ENCODE assay signal across 20 mouse cellular contexts in genomic region chr19:11244230-11244629, GRCm38 (mm10). TPM values are rescaled to one million over a fixed set of nuclear protein-coding genes. Genes with fewer than 3 reads are reported as not detected.
DNase-seq lines count a peak whose midpoint lies in the region; ATAC-seq and TF ChIP-seq lines count a peak whose summit lies in the region.
"Had no signal": no experiment of that assay in that cellular context is flagged by ENCODE, and none has a peak within 500 bp of the region (broad histone marks: within the 10 kb centered on the region; RNA-seq: fewer than 3 reads in every experiment).

No protein-coding gene starts in this region.

- no peak for TF ChIP-seq CTCF in heart, adult 2 months (IDR thresholded peaks at IDR 0.05)
- TF ChIP-seq CTCF in spleen, adult 2 months (IDR thresholded peaks at IDR 0.05; ENCODE audit: extremely low read depth, insufficient read depth, insufficient read length, insufficient replicate concordance), result no peak
- TF ChIP-seq CTCF in lung, postnatal 0 days (IDR thresholded peaks at IDR 0.05), result no peak
- TF ChIP-seq CTCF in small intestine, adult 2 months (IDR thresholded peaks at IDR 0.05; ENCODE audit: extremely low read depth, insufficient read length, insufficient replicate concordance, low read depth, low read length), result no peak

- no peak overlapping the region for H3K27ac ChIP-seq in heart, adult 2 months
- H3K27ac ChIP-seq in spleen, adult 2 months (ENCODE audit: insufficient read depth, low read length), result peak overlapping the region; percentile 58
- no peak overlapping the region for H3K27ac ChIP-seq in lung, postnatal 0 days (ENCODE audit: low read length)
- peak overlapping the region; percentile 62; the same call in 1 of the 2 replicates for H3K27ac ChIP-seq in small intestine, adult 2 months (ENCODE audit: insufficient read depth, low read depth, low read length)
- H3K27ac ChIP-seq: forebrain, embryonic 12.5 days; hindbrain, embryonic 14.5 days; kidney, embryonic 15.5 days; neural tube, embryonic 12.5 days had no signal

- H3K4me2 ChIP-seq in lung, postnatal 0 days (replicated peaks; ENCODE audit: low read depth, low read length), result no peak overlapping the region
- H3K4me2 ChIP-seq: forebrain, embryonic 12.5 days; hindbrain, embryonic 14.5 days; kidney, embryonic 15.5 days; midbrain, embryonic 11.5 days; neural tube, embryonic 12.5 days had no signal

- TF ChIP-seq EP300 in heart, adult 2 months (IDR thresholded peaks at IDR 0.05; ENCODE audit: insufficient read depth, low read depth, low read length), result no peak
- no peak for TF ChIP-seq EP300 in lung, postnatal 0 days (IDR thresholded peaks at IDR 0.05)

- no peaks in the 10 kb centered on the region for H3K27me3 ChIP-seq in heart, adult 2 months (ENCODE audit: control insufficient read depth, insufficient read depth, low read length)
- no peaks in the 10 kb centered on the region for H3K27me3 ChIP-seq in spleen, adult 2 months (ENCODE audit: control insufficient read depth, insufficient read depth, low read length)
- no peaks in the 10 kb centered on the region for H3K27me3 ChIP-seq in lung, postnatal 0 days (replicated peaks; ENCODE audit: insufficient read depth, low read length)
- no peaks in the 10 kb centered on the region for H3K27me3 ChIP-seq in small intestine, adult 2 months (ENCODE audit: control insufficient read depth, insufficient read depth, low read length)
- H3K27me3 ChIP-seq: forebrain, embryonic 12.5 days; kidney, embryonic 15.5 days; neural tube, embryonic 12.5 days had no signal

- TF ChIP-seq POLR2A in heart, adult 2 months (IDR thresholded peaks at IDR 0.05; ENCODE audit: insufficient read depth, low read depth, low read length), result 0 out of 2 replicates have a peak, but pooled peaks have one; percentile 23
- TF ChIP-seq POLR2A in spleen, adult 2 months (IDR thresholded peaks at IDR 0.05; ENCODE audit: low read depth, low read length), result no peak
- no peak for TF ChIP-seq POLR2A in small intestine, adult 2 months (IDR thresholded peaks at IDR 0.05; ENCODE audit: low read depth, low read length)

- no peaks in the 10 kb centered on the region for H3K9me3 ChIP-seq in lung, postnatal 0 days (ENCODE audit: low read length)
- H3K9me3 ChIP-seq: forebrain, embryonic 12.5 days; kidney, embryonic 15.5 days; neural tube, embryonic 12.5 days had no signal

- H3K9ac ChIP-seq in heart, adult 2 months (ENCODE audit: low read depth, low read length), result no peak overlapping the region
- H3K9ac ChIP-seq in lung, postnatal 0 days (replicated peaks; ENCODE audit: low read depth), result no peak overlapping the region
- H3K9ac ChIP-seq: forebrain, embryonic 12.5 days; hindbrain, embryonic 14.5 days; kidney, embryonic 15.5 days; neural tube, embryonic 12.5 days had no signal

- intact Hi-C loops in heart, adult 2 months (cut with DNase I), result no loop called here
- intact Hi-C loops in heart, postnatal 14 days (cut with DNase I), result no loop called here

- DNase-seq in heart, adult 2 months, result peak in 1 of 2 experiments; percentile 39
- DNase-seq in heart, postnatal 14 days, result no peak
- DNase-seq in spleen, adult 2 months (ENCODE audit: low read depth in 1 of 2, low spot score in 2 of 2), result peak; percentile 36 to 59
- no peak for DNase-seq in spleen, adult 12 weeks (ENCODE audit: low spot score)
- DNase-seq in lung, postnatal 0 days (ENCODE audit: low spot score), result peak; percentile 20
- DNase-seq in left cerebral cortex, adult 8-10 months (ENCODE audit: low spot score in 2 of 2), result no peak
- no peak for DNase-seq in adipocyte (ENCODE audit: low spot score)
- DNase-seq: adrenal gland, adult 8-10 months; cerebellum, adult 11-12 months; gastrocnemius, postnatal 25 days; liver had no signal

- no peaks in the 10 kb centered on the region for H3K36me3 ChIP-seq in heart, adult 2 months (ENCODE audit: control insufficient read depth, insufficient read depth, low read length)
- H3K36me3 ChIP-seq in spleen, adult 2 months (ENCODE audit: control insufficient read depth, insufficient read depth, low read length), result no peaks in the 10 kb centered on the region
- no peaks in the 10 kb centered on the region for H3K36me3 ChIP-seq in lung, postnatal 0 days (ENCODE audit: insufficient read depth, low read length)
- no peaks in the 10 kb centered on the region for H3K36me3 ChIP-seq in small intestine, adult 2 months (ENCODE audit: control insufficient read depth, insufficient read depth, low read length)
- H3K36me3 ChIP-seq: forebrain, embryonic 12.5 days; kidney, embryonic 15.5 days; neural tube, embryonic 12.5 days had no signal

- ATAC-seq in lung, postnatal 0 days, result no peak; the same call in 1 of the 2 replicates

- no peaks in the 10 kb centered on the region for H3K79me2 ChIP-seq in heart, adult 2 months (replicated peaks; ENCODE audit: control insufficient read depth, insufficient read depth, low read length)

- H3K4me3 ChIP-seq in heart, adult 2 months, result no peak overlapping the region
- no peak overlapping the region for H3K4me3 ChIP-seq in spleen, adult 2 months (ENCODE audit: extremely low read depth, insufficient read depth, insufficient read length)
- H3K4me3 ChIP-seq in lung, postnatal 0 days (ENCODE audit: low read depth, low read length), result no peak overlapping the region
- no peak overlapping the region for H3K4me3 ChIP-seq in small intestine, adult 2 months (ENCODE audit: low read depth, low read length)
- H3K4me3 ChIP-seq: forebrain, embryonic 12.5 days; kidney, embryonic 15.5 days; neural tube, embryonic 12.5 days had no signal

- peaks cover 1% of the 10 kb centered on the region; the same call in 1 of the 2 replicates for H3K4me1 ChIP-seq in heart, adult 2 months (ENCODE audit: control insufficient read depth, insufficient read depth, low read length)
- H3K4me1 ChIP-seq in spleen, adult 2 months (ENCODE audit: control insufficient read depth, insufficient read depth, insufficient read length), result peaks cover 7% of the 10 kb centered on the region
- H3K4me1 ChIP-seq in lung, postnatal 0 days (ENCODE audit: insufficient read depth, low read depth, low read length), result no peaks in the 10 kb centered on the region
- H3K4me1 ChIP-seq in small intestine, adult 2 months (ENCODE audit: control insufficient read depth, insufficient read depth, insufficient read length, low read length), result no peaks in the 10 kb centered on the region
- H3K4me1 ChIP-seq: forebrain, embryonic 12.5 days; kidney, embryonic 15.5 days; neural tube, embryonic 12.5 days had no signal

RNA-seq across cellular contexts. Expression of gene Ms4a12, which starts 12.0 kb away (rescaled TPM):
- total RNA-seq in heart, adult 2 months (2021), result not detected
- polyA plus RNA-seq in heart, adult 2 months (2012; rRNA removed), result not detected in 2 replicates
- not detected for total RNA-seq in heart, postnatal 14 days (2021)
- polyA plus RNA-seq in spleen, adult 2 months (2012; rRNA removed), result not detected in 2 replicates
- not detected in 2 replicates for polyA plus RNA-seq in lung, postnatal 0 days (2015; fragmentation: Nextera tagmentation; extraction: Ambion mirVana)
- polyA plus RNA-seq in small intestine, adult 2 months (2012; rRNA removed), result 4.1 and 5.8 TPM in 2 replicates
- not detected for total RNA-seq in left cerebral cortex, adult 8-10 months (2022)
- total RNA-seq: gastrocnemius, postnatal 25 days; left cerebral cortex, adult 18-20 months had no signal
- polyA plus RNA-seq: forebrain, embryonic 12.5 days; hindbrain, embryonic 14.5 days; kidney, embryonic 15.5 days; midbrain, embryonic 11.5 days; neural tube, embryonic 12.5 days; urinary bladder, adult 2 months had no signal

RNA-seq across cellular contexts. Expression of gene Ms4a1, which starts 21.8 kb away (rescaled TPM):
- total RNA-seq in heart, adult 2 months (2021), result under 1 TPM; 0.47 to 0.73 TPM
- 0.50 and 1.1 TPM in 2 replicates for polyA plus RNA-seq in heart, adult 2 months (2012; rRNA removed)
- under 1 TPM; 0.59 to 0.74 TPM for total RNA-seq in heart, postnatal 14 days (2021)
- polyA plus RNA-seq in spleen, adult 2 months (2012; rRNA removed), result 28.9 and 38.4 TPM in 2 replicates
- polyA plus RNA-seq in lung, postnatal 0 days (2015; fragmentation: Nextera tagmentation; extraction: Ambion mirVana), result 0.91 and 1.6 TPM in 2 replicates
- 0.14 and 0.52 TPM in 2 replicates for polyA plus RNA-seq in small intestine, adult 2 months (2012; rRNA removed)
- not detected for total RNA-seq in left cerebral cortex, adult 8-10 months (2022)
- total RNA-seq: gastrocnemius, postnatal 25 days; left cerebral cortex, adult 18-20 months had no signal
- polyA plus RNA-seq: forebrain, embryonic 12.5 days; hindbrain, embryonic 14.5 days; kidney, embryonic 15.5 days; midbrain, embryonic 11.5 days; neural tube, embryonic 12.5 days; stomach, embryonic 16.5 days had no signal

RNA-seq across cellular contexts. Expression of gene Ms4a5, which starts 39.4 kb away (rescaled TPM):
- total RNA-seq in heart, adult 2 months (2021), result not detected
- polyA plus RNA-seq in heart, adult 2 months (2012; rRNA removed), result not detected in 2 replicates
- total RNA-seq in heart, postnatal 14 days (2021), result not detected
- polyA plus RNA-seq in spleen, adult 2 months (2012; rRNA removed), result not detected in 2 replicates
- not detected in 2 replicates for polyA plus RNA-seq in lung, postnatal 0 days (2015; fragmentation: Nextera tagmentation; extraction: Ambion mirVana)
- polyA plus RNA-seq in small intestine, adult 2 months (2012; rRNA removed), result not detected in 2 replicates
- not detected for total RNA-seq in left cerebral cortex, adult 8-10 months (2022)
- total RNA-seq: adrenal gland, adult 8-10 months; gastrocnemius, postnatal 25 days; left cerebral cortex, adult 18-20 months had no signal
- polyA plus RNA-seq: forebrain, embryonic 12.5 days; hindbrain, embryonic 14.5 days; kidney, embryonic 15.5 days; midbrain, embryonic 11.5 days; neural tube, embryonic 12.5 days; stomach, embryonic 16.5 days; urinary bladder, adult 2 months had no signal

RNA-seq across cellular contexts. Expression of gene Ms4a13, which starts 47.7 kb away (rescaled TPM):
- not detected for total RNA-seq in heart, adult 2 months (2021)
- polyA plus RNA-seq in heart, adult 2 months (2012; rRNA removed), result not detected in 2 replicates
- not detected for total RNA-seq in heart, postnatal 14 days (2021)
- polyA plus RNA-seq in spleen, adult 2 months (2012; rRNA removed), result not detected in 2 replicates
- polyA plus RNA-seq in lung, postnatal 0 days (2015; fragmentation: Nextera tagmentation; extraction: Ambion mirVana), result not detected in 2 replicates
- not detected in 2 replicates for polyA plus RNA-seq in small intestine, adult 2 months (2012; rRNA removed)
- total RNA-seq in left cerebral cortex, adult 8-10 months (2022), result not detected
- total RNA-seq: adrenal gland, adult 8-10 months; gastrocnemius, postnatal 25 days; left cerebral cortex, adult 18-20 months had no signal
- polyA plus RNA-seq: forebrain, embryonic 12.5 days; hindbrain, embryonic 14.5 days; kidney, embryonic 15.5 days; midbrain, embryonic 11.5 days; neural tube, embryonic 12.5 days; stomach, embryonic 16.5 days; urinary bladder, adult 2 months had no signal

Comparison
In these comparisons a context has a peak if more than half of its experiments do, and no peak if none do; other contexts are left out.
1. DNase-seq: peak in spleen, adult 2 months (2 of 2) and lung, postnatal 0 days (single experiment); none in heart, postnatal 14 days (0 of 2), spleen, adult 12 weeks (single experiment), left cerebral cortex, adult 8-10 months (0 of 2) and adipocyte (single experiment).
2. H3K27ac ChIP-seq: peak in spleen, adult 2 months (single experiment) and small intestine, adult 2 months (single experiment); none in heart, adult 2 months (single experiment) and lung, postnatal 0 days (single experiment).
3. RNA of gene Ms4a1, which starts 21.8 kb away (polyA plus RNA-seq): 28.9 to 38.4 TPM in spleen, adult 2 months; 0.50 to 1.1 TPM in heart, adult 2 months, 0.91 to 1.6 TPM in lung, postnatal 0 days and 0.14 to 0.52 TPM in small intestine, adult 2 months; every median in the first group is over 10 times any median in the second.